Mouse (Mus musculus) regulatory T cell (primary cell): ENCODE measurements around the gene Bbc3.

Experiments used
- in situ Hi-C: fragments of 300-600 bp; cut with MboI, MseI; formaldehyde crosslinking; loops from one replicate; pipeline ENCODE4 v1.15.1; 2025; ENCODE audit warnings: high pct_unique_total_duplicates

Gene Bbc3

DNA sequence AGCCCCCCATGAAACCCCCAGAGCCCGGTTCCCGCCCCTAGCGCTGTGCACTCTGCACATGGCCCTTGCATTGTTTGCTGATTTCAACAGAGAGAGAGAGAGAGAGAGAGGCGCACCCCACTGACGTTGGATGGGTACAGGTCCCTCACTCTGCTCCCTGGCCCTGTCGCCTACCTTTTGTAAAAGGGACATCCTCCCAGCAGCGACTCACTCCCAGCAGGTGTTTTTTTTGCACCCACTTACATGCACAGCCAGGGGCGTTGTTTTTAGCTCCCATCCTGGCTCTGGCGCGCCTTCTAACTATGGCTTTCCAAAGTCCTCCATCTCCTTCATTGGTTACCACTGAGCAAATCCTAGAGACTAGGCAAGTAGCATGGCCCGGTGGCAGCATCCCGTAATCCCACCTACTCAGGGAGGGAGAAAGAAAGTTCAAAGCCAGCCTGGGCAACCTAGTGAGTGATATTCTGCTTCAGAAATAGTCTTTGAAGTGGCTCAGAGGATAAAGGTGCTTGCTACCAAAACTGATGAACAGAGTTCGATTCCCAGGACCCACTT, 6.1 kb downstream of the Bbc3 start:
- in situ Hi-C loops = loop anchor here (5.0 kb wide), 1 partner anchor 473 kb away; no protein-coding TSS in a partner anchor

DNA sequence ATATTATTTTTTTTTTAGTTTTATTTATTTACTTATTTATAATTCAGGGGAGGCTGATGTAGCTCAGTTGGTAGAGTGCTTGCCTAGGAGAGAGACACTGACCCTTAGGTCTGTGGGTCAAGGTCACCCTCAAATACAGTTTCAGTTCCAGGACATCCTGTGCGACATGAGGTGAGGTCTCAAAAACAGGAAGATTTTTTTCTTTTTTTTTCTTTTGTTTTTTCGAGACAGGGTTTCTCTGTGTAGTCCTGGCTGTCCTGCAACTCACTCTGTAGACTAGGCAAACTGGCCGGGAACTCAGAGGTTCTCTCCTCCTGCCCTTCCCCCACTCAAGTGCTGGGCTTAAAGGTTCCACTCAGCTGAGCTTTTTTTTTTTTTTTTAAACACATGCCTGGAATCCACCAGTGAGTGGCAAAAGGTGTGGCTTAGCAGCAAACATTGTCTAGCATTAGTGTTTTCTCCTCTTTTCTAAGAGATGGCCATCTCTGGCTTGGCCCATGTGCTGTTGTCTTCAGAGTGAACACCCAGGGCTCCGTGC, 7.1 kb downstream of the Bbc3 start:
- in situ Hi-C loops = no loop called here

DNA sequence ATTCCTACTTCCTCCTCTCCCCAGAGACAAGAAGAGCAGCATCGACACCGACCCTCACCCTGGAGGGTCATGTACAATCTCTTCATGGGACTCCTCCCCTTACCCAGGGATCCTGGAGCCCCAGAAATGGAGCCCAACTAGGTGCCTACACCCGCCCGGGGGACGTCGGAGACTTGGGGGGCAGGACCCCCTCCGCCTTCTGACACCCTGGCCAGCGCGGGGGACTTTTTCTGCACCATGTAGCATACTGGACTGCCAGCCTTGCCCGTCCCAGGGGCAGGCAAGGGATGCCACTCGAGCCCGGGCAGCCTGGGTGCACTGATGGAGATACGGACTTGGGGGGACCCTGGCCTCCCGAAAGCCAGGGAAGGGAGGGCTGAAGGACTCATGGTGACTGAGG, 8.9 kb downstream of the Bbc3 start:
- in situ Hi-C loops = no loop called here

DNA sequence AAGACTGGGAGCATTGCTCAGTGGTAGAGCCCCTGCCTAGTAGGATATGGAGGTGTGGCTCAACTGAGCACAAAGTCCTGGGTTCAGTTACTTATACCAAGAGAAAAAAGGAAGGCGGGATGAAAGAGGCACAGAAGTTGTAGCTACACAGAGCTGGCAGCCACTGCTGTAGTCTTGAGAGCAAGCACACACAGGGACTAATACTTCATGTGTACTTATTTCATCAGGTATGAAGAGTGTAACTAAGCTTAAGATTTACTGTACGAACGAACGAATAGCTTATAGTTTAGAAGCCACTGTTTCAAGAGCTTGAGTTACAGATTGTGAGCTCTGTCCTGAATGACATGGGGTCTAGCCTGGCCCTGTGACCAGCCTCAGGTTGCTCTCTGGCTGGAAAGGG, 11.0 kb downstream of the Bbc3 start:
- in situ Hi-C loops = no loop called here

DNA sequence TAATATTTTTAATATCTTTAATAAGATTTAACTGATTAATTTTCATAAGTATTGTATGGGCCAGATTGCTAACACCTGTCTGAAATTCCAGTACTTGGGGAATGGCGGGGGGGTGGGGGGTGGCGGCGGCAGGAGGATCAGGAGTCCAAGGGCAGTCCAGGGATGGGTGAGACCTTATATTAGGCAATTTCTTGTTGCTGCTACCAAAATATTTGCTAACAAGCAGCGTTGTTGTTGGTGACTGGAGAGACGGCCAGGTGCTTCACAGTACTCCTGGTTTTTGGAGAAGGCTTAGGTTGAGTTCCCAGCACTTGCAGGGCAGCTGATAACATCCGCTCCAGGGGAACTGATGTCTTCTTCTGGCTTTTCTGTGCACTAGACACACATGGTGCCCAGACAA, 12.3 kb downstream of the Bbc3 start:
- in situ Hi-C loops = no loop called here

DNA sequence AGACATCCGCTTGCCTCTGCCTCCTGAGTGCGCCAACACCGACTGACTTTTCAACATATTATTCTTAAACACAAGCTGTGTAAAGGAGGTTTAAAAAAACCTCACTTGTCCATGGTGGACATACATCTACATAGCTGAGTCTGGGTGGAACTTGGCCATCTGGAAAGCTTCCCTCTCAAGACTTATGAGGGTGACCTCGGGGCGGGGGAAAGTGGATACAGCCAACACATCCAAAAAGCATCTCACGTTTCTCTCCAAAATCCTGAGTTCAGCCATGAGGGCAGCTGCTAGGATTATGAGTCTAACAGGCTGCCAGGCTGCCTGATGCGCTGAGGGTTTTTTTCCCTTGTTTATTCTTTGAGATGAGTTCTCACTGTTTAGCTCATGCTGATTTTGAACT, 16.5 kb downstream of the Bbc3 start:
- in situ Hi-C loops = loop anchor here (5.0 kb wide), 1 partner anchor 32 kb away; no protein-coding TSS in a partner anchor

DNA sequence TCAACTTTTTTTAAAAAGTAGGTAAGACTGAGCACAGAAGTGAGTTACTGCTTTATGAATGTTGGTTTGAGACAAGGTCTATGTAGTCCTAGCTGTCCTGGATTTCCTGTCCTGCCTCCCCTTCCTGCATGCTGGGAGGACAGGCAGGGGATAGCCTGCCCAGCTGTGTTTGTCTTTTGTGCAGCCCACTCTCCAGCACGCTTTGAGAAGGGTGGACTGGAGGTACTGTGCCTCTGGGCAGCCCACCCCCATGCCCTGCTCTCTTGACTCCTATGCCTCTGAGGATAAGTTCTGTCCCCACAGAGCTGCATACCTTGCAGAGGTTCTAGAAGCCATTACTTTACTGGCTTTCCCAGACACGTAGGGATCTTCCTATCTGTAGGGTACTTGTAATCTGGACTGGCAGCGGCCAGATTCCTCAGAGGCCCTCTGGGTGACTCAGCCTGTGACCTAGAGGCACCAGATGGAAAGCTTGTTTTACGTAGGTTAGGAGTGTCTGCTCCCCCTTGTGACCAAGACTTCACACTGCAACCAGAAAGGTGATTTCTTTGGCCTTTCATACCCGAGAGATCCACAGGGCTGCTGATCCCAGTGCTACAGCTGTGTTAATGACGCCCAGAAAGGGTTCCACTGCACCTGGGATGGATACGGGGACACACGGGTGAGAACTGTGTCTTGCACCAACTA, 17.9 kb downstream of the Bbc3 start:
- in situ Hi-C loops = loop anchor here (5.0 kb wide), 1 partner anchor 34 kb away; no protein-coding TSS in a partner anchor

DNA sequence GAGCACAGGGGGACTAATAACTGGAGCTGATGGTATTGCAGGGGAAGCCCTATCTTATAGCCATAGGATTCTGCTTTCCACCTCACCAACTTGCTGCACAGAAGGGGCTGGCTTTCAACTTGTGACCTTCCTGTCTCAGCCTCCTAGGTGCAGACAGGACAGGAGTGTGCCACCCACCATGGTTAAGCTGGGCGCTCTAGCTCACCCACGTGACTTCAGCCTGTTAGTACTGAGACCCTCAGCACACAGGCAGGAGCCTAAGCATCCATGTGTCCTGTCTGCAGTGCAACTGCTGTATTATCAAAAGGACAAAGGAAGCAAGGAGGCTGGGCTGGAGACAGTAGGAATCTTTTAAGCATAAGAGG, 18.4 kb downstream of the Bbc3 start:
- in situ Hi-C loops = loop anchor here (5.0 kb wide), 1 partner anchor 34 kb away; no protein-coding TSS in a partner anchor

DNA sequence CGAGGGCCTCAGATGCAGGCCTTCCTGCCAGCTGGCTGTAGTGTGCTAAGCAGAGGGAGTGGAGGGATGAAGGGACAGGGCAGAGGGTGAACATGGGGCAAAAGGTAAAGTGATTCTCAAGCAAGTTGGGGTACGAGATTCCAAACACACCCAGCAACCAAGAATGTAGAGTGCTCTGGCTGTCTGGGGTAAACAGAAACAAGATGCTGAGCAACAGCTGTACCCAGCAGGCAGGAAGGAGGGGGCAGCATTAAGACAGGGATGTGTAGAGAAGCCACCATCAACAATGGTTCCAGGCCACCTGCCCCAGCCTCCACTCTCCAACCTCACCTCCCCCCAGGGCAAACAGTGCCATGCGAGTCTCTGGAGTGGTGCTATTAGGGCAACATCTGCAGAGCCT, 21.0 kb downstream of the Bbc3 start:
- in situ Hi-C loops = loop anchor here (5.0 kb wide), 1 partner anchor 37 kb away; no protein-coding TSS in a partner anchor

DNA sequence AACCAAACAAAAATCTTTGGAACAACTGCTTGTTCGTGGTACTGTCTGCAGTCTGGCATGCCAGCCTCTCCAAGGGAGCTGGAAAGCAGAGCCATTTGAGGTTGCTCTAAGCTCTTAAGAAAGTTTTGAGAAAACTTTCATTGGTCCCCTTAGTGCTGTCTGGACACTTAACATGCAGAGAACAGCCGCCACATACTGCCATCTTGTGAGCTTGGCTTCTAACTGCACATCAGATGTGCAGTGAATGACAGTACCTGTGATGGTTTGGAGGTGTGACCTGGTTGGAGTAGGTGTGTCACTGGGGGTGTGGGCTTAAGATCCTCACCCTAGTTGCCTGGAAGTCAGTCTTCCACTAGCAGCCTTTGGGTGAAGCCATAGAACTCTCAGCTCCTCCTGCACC, 29.5 kb downstream of the Bbc3 start:
- in situ Hi-C loops = no loop called here

DNA sequence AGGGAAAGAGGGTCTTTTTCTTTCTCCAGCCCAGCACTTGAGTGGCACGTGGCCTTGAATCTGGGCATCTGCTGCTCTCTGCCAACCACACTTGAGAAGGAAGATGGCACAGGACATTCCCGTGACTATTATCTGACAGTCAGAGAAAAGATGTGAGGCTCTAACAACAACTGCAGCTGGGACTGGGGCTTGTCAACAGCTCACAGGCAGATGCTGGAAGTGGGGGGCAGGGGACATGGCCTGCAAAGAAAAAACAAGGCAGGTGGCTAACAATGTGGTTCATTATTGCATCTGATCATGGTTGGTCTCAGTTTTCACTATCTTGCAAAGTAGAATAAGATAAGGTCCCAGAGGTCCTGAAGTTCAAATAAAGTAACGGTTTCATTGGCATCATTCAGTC, 36.4 kb downstream of the Bbc3 start:
- in situ Hi-C loops = no loop called here

DNA sequence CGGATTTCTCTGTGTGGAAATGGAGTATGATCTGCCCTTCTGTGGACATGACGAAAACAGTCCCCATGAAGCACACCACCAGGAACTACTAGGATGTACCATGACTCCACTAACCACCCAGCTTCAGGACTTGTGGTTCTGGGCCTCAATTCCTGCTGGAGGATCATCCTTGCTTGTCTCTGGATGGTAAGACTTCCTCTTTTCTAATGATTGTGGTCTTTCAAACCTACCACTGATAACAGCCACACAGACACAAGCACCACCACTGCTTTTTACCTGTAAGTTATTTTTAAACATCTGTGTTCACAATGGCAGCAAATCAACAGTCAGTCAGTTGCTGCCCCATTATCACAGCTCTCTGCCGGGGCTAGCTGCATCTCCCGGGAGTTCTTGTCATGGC, 37.1 kb downstream of the Bbc3 start:
- in situ Hi-C loops = no loop called here

DNA sequence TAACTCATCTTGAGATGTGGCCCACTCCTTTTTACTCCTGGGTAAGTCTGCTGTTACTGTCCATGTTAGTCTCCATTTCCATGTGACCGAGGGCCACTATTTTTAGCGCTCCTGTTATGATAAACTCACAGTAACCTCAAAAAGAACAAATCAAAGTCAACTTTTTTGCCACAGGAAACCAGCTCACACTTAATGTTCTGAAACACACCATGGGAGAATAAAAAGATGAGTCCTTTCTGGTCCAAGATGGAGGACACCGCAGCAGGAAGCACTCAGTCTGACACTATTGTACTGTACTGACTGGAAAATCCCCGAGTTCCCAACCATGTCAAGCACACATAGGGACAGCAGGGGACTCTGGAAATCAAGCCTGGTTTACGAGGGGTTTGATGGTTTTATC, 41.8 kb downstream of the Bbc3 start:
- in situ Hi-C loops = no loop called here

DNA sequence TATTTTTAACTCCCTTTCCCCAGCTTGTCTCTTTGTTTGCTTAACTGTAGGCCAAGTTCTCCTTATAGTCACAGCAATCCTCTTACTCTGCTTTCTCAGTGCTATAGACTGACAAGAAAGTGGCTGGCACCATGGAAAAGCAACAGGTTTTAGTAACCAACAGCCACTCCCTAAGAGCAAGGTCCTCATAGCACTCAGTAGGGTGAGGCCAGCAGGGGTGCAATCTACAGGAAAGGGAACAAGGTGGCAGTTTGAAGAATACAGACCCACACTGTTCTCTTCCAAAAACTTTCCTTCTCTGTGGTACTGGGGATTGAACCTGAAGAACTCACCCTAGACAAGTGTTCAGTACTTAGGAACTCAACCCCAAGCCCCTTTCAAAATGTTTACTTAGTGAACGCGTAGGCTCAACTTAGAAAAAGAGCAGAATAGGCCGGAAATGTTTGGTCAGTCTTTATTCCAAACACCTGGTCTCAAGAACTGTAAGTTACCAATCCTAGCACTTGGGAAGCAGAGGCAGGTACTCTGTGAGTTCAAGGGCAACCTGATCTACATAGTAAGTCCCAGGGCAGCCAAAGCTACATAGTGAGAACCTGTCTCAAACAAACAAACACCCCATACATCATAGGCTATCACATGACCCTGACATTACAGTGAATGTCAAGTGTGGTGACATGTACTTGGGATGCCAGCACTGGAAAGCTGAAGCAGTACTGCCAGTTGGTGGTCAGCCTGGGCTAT, 47.8 kb downstream of the Bbc3 start:
- in situ Hi-C loops = no loop called here

DNA sequence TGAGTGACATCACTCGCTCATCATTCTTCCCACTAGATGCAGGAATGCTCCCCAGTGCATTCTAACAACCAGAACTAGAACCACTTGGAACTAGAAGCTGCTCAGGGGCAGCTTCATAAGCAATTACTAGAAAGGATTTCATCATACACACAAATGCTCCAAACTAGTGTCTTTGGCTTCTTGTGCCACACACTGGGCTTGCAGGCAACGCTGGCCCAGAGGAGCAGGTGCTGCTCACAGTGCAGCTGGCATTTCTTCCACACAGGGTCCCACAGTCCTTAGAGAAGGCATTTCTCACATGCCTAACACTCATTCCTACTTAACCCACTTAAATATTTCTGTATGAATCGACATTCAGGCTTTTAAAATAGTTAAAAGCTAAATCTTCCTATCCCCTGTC, 49.4 kb downstream of the Bbc3 start:
- in situ Hi-C loops = no loop called here

DNA sequence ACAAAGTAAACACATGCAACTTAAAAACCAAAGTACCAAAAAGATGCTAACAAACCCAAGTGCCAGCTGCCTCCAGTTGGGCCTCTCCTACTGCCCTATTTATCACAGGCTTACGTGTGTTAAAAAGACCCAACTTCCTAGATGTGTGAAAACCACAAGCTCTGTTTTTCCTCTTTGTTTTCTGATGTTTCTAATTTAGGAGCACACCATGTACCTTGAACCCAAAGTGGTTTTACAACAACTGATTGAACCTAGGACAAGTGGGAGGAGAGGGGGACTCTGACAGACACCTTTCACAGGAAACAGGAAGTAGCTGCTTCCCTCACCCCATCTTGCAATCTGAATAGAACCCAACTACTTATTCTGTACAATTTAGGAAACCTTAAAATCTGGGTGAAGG, 56.1 kb downstream of the Bbc3 start:
- in situ Hi-C loops = no loop called here

DNA sequence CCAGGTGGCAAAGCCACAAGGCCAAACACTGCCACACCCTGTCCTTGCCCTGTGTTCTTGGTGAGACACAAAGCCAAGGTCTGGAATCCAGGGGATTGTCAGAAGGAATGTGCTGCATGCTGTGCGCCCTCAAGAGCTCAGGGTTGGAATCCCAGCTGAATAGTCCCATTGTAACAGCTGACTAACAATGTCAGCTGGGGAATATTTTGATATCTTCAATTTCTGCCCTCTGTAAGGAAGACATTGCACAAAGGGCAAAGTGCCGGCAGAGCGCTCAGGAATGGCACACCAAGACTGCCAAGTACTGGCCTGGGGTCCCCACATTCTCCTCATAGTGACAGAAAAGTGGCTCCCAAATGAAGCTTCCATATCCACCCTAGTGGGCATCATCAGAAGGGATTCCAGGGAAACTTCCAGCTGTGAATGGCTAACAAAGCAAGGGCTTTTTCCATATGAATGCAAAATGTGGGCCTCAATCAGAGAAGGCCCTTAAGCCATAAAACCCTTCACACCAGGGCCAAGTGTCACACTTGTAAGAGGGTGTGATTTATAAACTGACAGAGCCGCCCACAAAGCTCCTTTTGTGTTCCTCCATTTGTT, 56.8 kb downstream of the Bbc3 start:
- in situ Hi-C loops = no loop called here

DNA sequence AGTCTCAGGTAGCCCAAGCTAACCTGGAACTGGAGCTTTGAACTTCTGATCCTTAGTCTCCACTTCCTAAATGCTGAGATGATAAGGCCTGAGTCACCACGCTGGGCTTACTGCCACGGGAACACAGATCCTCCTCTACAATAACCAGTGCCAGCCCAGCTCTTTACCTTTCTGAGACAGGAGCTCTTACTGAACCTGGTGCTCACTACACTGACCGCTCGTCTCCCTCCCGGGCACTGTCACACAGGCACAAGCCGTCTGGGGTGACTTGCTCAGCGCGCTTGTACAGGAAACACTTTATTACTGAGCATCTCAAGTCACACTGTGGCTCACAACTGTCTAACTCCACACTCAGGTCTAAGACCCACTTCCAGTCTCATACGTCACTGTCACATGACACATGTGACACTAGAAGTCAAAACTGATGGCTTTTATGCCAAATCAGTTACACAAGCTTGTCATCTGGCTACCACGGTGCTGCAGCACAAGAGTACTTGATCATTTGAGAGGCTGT, 58.0 kb downstream of the Bbc3 start:
- in situ Hi-C loops = no loop called here

DNA sequence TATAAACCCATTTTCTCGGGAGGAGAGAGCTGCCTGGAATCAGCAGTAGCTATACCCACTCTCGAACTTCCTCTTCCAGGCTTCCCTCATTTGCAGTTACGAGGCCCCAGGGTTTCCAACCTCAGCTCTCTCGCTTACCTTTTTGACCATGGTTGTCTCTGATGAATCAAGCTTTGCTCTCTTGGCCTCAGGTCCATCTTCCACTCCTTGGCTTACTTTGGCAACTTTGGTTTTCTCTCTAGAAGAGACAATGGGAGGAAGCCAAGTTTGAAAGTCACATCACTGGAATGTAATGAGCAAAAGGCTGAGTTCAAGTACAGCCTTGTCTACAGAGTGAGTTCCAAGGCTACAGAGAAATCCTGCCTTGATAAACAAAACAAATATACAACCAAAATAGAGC, 58.5 kb downstream of the Bbc3 start:
- in situ Hi-C loops = no loop called here
